Comparison of ENCODE assay signal across 22 mouse cellular contexts in genomic region chr10:99012086-99012485, GRCm38 (mm10).
A peak's percentile ranks its signal among the peaks of the same experiment; 100 is the strongest.
DNase-seq lines count a peak whose midpoint lies in the region; ATAC-seq and TF ChIP-seq lines count a peak whose summit lies in the region.
"Had no signal": no experiment of that assay in that cellular context is flagged by ENCODE, and none has a peak within 500 bp of the region (broad histone marks: within the 10 kb centered on the region; RNA-seq: fewer than 3 reads in every experiment).

No protein-coding gene starts in this region.

- WGBS in heart, embryonic 13.5 days, result 51% methylated on average over 5 of the region's 5 CpGs
- 53% methylated on average over 5 of the region's 5 CpGs for WGBS in heart, embryonic 10.5 days
- WGBS in lung, postnatal 0 days, result 52% methylated on average over 5 of the region's 5 CpGs

- TF ChIP-seq EP300 in lung, postnatal 0 days (IDR thresholded peaks at IDR 0.05), result no peak

- H3K9ac ChIP-seq in heart, embryonic 13.5 days, result no peak overlapping the region
- H3K9ac ChIP-seq in lung, postnatal 0 days (replicated peaks; ENCODE audit: low read depth), result no peak overlapping the region
- H3K9ac ChIP-seq: embryonic facial prominence, embryonic 13.5 days; embryonic facial prominence, embryonic 15.5 days; forebrain, embryonic 12.5 days had no signal

- TF ChIP-seq CTCF in lung, postnatal 0 days (IDR thresholded peaks at IDR 0.05), result no peak

- H3K36me3 ChIP-seq in heart, embryonic 13.5 days, result peaks cover 70% of the 10 kb centered on the region
- peaks cover 51% of the 10 kb centered on the region for H3K36me3 ChIP-seq in heart, embryonic 10.5 days
- peaks cover 34% of the 10 kb centered on the region; the same call in 1 of the 2 replicates for H3K36me3 ChIP-seq in lung, postnatal 0 days (ENCODE audit: insufficient read depth, low read length)

- ATAC-seq in heart, embryonic 13.5 days (ENCODE audit: extremely low read depth, insufficient number of reproducible peaks, low FRiP score, low TSS enrichment), result no peak
- no peak for ATAC-seq in lung, postnatal 0 days
- ATAC-seq: forebrain, embryonic 14.5 days had no signal

- H3K27me3 ChIP-seq in heart, embryonic 13.5 days (replicated peaks), result no peaks in the 10 kb centered on the region
- no peaks in the 10 kb centered on the region for H3K27me3 ChIP-seq in heart, embryonic 10.5 days (ENCODE audit: insufficient read depth, poor library complexity, severe bottlenecking)
- H3K27me3 ChIP-seq in lung, postnatal 0 days (replicated peaks; ENCODE audit: insufficient read depth, low read length), result no peaks in the 10 kb centered on the region
- H3K27me3 ChIP-seq: embryonic facial prominence, embryonic 13.5 days; embryonic facial prominence, embryonic 15.5 days; forebrain, embryonic 12.5 days had no signal

- no peaks in the 10 kb centered on the region for H3K9me3 ChIP-seq in heart, embryonic 13.5 days
- no peaks in the 10 kb centered on the region for H3K9me3 ChIP-seq in heart, embryonic 10.5 days
- no peaks in the 10 kb centered on the region for H3K9me3 ChIP-seq in lung, postnatal 0 days (ENCODE audit: low read length)
- H3K9me3 ChIP-seq: embryonic facial prominence, embryonic 13.5 days; embryonic facial prominence, embryonic 15.5 days; forebrain, embryonic 10.5 days; forebrain, embryonic 12.5 days had no signal

- no peak overlapping the region for H3K4me3 ChIP-seq in heart, embryonic 13.5 days
- H3K4me3 ChIP-seq in heart, embryonic 10.5 days, result no peak overlapping the region
- no peak overlapping the region for H3K4me3 ChIP-seq in lung, postnatal 0 days (ENCODE audit: low read depth, low read length)
- H3K4me3 ChIP-seq: embryonic facial prominence, embryonic 13.5 days; embryonic facial prominence, embryonic 15.5 days; erythroblast, embryonic 14.5 days; forebrain, embryonic 10.5 days; forebrain, embryonic 12.5 days had no signal

- 0 out of 2 replicates have a peak overlapping the region, but pooled peaks have one; percentile 20 for H3K27ac ChIP-seq in heart, embryonic 13.5 days (replicated peaks)
- H3K27ac ChIP-seq in heart, embryonic 10.5 days, result no peak overlapping the region
- peak overlapping the region; percentile 54 for H3K27ac ChIP-seq in lung, postnatal 0 days (ENCODE audit: low read length)
- H3K27ac ChIP-seq: embryonic facial prominence, embryonic 13.5 days; embryonic facial prominence, embryonic 15.5 days; forebrain, embryonic 10.5 days; forebrain, embryonic 12.5 days had no signal

- no peak for DNase-seq in heart, embryonic 10.5 days (ENCODE audit: low spot score)
- DNase-seq in lung, postnatal 0 days (ENCODE audit: low spot score), result no peak
- DNase-seq in lung, postnatal 36 days, result no peak
- peak; percentile 68 for DNase-seq in testis, postnatal 14 days (ENCODE audit: low spot score)
- DNase-seq in testis, postnatal 10 days (ENCODE audit: low spot score), result no peak
- DNase-seq: adrenal gland, adult 2 months; adrenal gland, postnatal 10 days; adrenal gland, postnatal 25 days; cerebellum, adult 11 months; cerebellum, adult 18-20 months; cerebellum, adult 8-10 months; cerebellum, adult 9-11 months; cerebellum, postnatal 14 days; cerebellum, postnatal 36 days; embryo, embryonic 11 days had no signal

- peaks cover 19% of the 10 kb centered on the region for H3K4me1 ChIP-seq in heart, embryonic 13.5 days
- H3K4me1 ChIP-seq in heart, embryonic 10.5 days, result peaks cover 11% of the 10 kb centered on the region; the same call in 1 of the 2 replicates
- no peaks in the 10 kb centered on the region for H3K4me1 ChIP-seq in lung, postnatal 0 days (ENCODE audit: insufficient read depth, low read depth, low read length)
- H3K4me1 ChIP-seq: embryonic facial prominence, embryonic 13.5 days; embryonic facial prominence, embryonic 15.5 days; forebrain, embryonic 10.5 days; forebrain, embryonic 12.5 days had no signal

- H3K4me2 ChIP-seq in heart, embryonic 13.5 days, result no peak overlapping the region
- no peak overlapping the region for H3K4me2 ChIP-seq in lung, postnatal 0 days (replicated peaks; ENCODE audit: low read depth, low read length)
- H3K4me2 ChIP-seq: embryonic facial prominence, embryonic 13.5 days; embryonic facial prominence, embryonic 15.5 days; forebrain, embryonic 12.5 days had no signal
